Mouse (Mus musculus) E14TG2a.4 (cell line): ENCODE results near the gene Myo3b.

Experiments used
- H3K27me3 ChIP-seq: 2 replicates; pipeline ENCODE4 v1.6.1; 2014; ENCODE audit warnings: low read length, control low read depth; ENCODE audit not compliant: insufficient read depth
- H3K36me3 ChIP-seq: 2 replicates; pipeline ENCODE4 v1.6.1; 2014; ENCODE audit warnings: low read length, control low read depth; ENCODE audit not compliant: insufficient read depth
- H3K4me1 ChIP-seq: replicated peaks from 2 replicates; pipeline ENCODE4 v1.6.1; 2014; ENCODE audit warnings: low read depth, low read length, control low read depth
- H3K4me3 ChIP-seq: replicated peaks from 2 replicates; pipeline ENCODE4 v1.5.1; 2014; ENCODE audit warnings: mild to moderate bottlenecking, low read length
- H3K9me3 ChIP-seq: 2 replicates; pipeline ENCODE4 v1.6.1; 2014; ENCODE audit warnings: low read length, control low read depth
- CTCF ChIP-seq: conservative IDR thresholded peaks from 2 replicates; pipeline ENCODE4 v1.5.1; 2014; ENCODE audit warnings: low read length
- NANOG ChIP-seq: IDR thresholded peaks from 2 replicates; pipeline ENCODE4 v1.6.1; 2014; ENCODE audit warnings: borderline replicate concordance, low read length, mixed read lengths
- POU5F1 ChIP-seq: IDR thresholded peaks from 2 replicates; pipeline ENCODE4 v1.6.1; 2014; ENCODE audit warnings: low read length, borderline replicate concordance

Myo3b gene

DNA sequence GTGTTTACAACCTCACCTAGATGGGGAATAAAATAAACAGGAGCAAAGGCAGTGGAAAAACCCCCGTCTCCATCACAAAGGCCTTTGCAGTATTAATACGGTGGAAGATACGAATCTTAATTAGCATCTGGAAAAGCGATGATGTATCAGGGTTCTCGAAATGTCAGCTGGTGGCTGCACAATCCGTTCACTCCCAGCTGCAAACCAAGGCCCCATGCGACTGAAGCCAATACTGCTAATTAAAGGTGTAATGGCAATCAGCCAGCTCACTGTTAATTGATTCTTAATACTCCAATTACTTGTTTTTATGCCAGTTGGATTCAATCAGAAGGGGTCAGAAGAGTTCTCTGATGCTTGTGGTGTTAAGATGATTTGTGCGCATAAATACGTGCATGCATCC, 14.9 kb downstream of the Myo3b start:
- Histone ChIP-seq H3K4me1 (no peaks in the 10 kb centered on the region), H3K4me3 (no peak overlapping the region), H3K36me3 (no peaks in the 10 kb centered on the region), H3K9me3 (peaks cover 4% of the 10 kb centered on the region), H3K27me3 (no peaks in the 10 kb centered on the region)
- TF ChIP-seq NANOG (no peak), POU5F1 (no peak), CTCF (no peak)

DNA sequence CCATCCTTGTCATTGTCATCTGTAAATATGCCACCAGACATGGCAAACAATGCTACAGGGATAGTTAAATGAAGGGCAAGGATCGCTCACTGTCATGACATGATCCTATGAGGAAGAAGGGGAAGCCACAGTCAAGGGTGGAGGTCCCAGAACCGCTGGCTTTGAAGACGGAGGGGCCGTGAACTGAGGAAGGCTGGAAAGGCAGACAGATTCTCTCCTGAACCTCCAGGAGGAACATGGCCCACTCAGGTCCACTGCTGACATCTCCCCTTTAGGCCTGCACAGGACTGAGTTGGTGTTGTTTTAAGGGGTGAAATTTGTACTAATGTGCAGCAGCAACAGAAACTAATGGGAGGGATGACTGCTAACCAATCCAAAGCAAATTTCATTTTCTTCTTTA, 19.3 kb downstream of the Myo3b start:
- Histone ChIP-seq H3K9me3 (peaks cover 4% of the 10 kb centered on the region), H3K4me3 (no peak overlapping the region), H3K36me3 (no peaks in the 10 kb centered on the region), H3K4me1 (no peaks in the 10 kb centered on the region), H3K27me3 (0 out of 2 replicates have a peak, but pooled peaks cover 2% of the 10 kb centered on the region)
- TF ChIP-seq NANOG (no peak), POU5F1 (no peak), CTCF (no peak)

DNA sequence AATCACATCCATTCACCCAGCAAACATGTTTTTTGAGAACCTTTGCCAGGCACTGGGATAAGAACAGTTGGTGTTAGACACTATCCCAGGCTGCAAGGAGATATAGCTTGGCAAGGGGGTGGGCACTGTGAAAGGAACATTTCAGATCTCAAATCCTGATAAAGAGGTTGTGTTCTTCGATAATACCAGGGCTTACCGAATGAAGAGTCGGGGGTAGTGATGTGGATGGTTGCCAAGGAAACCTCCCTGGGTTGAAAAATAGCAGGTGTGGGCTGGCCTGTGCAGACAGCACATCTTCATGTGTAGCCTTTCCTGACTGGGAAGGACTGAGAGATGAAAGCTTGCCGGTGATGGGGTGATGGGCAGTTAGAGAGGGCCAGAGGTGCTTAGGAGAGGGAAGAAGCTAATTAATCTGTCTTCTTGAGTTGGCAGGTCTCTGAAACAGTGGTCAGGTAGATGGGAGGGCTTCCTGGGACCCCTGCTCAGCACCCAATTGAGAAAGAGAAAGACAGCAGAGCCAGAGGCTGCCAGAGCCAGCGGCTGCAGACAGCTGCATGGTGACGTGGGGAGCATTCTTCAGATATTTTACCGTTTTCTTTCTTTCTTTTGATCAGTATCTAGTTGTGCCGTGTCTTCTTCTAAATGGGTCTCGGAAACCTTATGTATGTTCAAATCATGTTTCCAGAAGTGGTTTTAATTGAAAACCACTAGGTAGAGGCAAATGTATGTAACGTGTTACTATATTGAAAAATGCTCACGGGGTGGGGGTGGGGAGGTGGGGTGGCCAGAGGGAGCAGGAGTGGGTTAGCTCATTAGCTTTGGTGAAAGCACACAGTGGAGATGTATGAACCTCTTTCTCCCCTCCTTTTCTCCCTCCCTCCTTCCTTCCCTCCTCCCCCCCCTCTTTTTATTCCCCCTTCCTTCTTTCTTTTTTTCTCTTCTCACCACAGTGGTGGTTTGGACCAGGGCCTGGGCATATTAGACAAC, 21.7 kb downstream of the Myo3b start:
- TF ChIP-seq NANOG (no peak), POU5F1 (no peak), CTCF (no peak)
- H3K9me3 ChIP-seq = peaks cover 4% of the 10 kb centered on the region
- H3K4me1 ChIP-seq = peaks cover 4% of the 10 kb centered on the region; the same call in 1 of the 2 replicates
- no peaks in the 10 kb centered on the region for H3K36me3 ChIP-seq
- no peak overlapping the region for H3K4me3 ChIP-seq
- H3K27me3 ChIP-seq = peaks cover 6% of the 10 kb centered on the region; the same call in 1 of the 2 replicates

DNA sequence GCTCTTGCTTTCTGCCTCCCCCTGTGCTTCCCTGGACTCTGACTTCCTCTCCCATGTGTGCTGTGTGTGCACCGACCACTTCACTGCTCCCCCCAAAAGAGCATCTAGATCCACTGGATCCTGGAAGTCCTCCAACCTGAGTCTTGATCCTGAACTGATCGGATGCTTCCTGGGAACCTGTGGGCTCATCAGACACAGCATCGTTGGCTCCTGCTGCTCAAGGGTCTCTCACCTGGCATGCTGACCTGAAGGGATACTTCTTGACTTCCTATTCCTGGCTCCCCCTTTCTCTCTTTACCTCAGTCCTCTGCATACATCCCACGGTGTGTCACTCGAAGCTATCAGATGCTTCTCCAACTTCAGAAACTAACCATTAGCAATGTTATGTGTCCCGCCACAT, 26.2 kb downstream of the Myo3b start:
- H3K4me1 ChIP-seq = peaks cover 4% of the 10 kb centered on the region; the same call in 1 of the 2 replicates
- no peak overlapping the region for H3K4me3 ChIP-seq
- no peak for TF ChIP-seq NANOG
- no peak for TF ChIP-seq CTCF
- TF ChIP-seq POU5F1 = no peak
- peaks cover 6% of the 10 kb centered on the region; the same call in 1 of the 2 replicates for H3K27me3 ChIP-seq
- H3K36me3 ChIP-seq = no peaks in the 10 kb centered on the region
- no peaks in the 10 kb centered on the region for H3K9me3 ChIP-seq

DNA sequence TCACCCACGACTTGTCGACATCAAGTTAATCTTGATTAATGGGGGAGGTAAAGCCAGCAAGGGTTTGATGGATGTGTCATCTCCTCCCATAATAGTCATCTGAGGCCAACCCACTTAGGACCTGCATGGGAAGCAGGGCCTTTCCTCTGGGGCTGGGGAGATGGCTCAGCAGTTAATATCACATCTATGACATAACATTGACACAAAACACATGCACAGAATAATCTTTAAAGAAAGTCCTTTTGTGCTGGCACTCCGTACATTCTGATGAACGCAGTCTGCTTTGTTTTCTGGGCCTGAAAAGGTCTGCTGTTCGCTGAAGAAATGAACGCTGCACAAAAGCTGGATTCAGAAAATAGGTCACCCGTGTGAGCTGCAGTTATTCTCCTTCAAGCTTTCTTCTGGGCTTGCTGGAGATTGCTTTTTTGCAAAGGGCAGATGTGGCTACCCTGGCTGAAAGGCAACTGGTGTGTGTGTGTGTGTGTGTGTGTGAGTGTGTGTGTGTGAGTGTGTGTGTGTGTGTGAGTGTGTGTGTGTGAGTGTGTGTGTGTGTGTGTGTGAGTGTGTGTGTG, 26.9 kb downstream of the Myo3b start:
- Histone ChIP-seq H3K4me1 (peaks cover 4% of the 10 kb centered on the region; the same call in 1 of the 2 replicates), H3K36me3 (no peaks in the 10 kb centered on the region), H3K27me3 (peaks cover 4% of the 10 kb centered on the region; the same call in 1 of the 2 replicates), H3K9me3 (no peaks in the 10 kb centered on the region), H3K4me3 (no peak overlapping the region)
- TF ChIP-seq NANOG (no peak), POU5F1 (no peak), CTCF (no peak)

DNA sequence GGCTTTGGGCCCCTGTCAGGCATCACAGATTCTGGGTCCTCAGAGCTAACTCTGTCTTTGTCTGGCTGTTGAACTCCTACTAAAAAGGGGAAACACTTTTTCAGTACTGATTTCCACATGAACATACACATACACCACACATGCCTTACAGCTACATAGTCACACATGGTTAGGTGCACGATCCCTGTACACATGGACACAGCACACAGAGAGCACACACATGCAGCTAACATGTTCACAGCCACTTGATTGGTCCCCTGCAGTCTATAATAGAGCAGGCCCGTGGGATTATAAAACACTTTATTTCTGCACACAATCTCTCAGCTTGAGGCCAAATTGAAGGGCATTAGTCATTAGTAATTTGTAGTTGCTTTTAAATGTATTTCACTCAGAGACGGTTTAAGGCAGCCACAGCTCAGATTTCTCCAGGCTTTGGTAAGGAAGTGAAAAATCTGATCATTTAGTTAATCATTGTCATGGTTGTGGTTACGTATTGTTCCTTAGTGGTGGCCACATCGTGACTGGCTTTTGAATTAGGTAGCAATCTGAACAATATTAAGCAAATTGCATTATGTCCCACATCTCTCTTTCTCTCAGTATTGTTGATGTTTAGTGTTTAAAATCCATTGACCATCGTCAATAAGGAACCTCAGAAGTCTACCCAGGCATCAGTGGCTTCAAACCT, 27.6 kb downstream of the Myo3b start:
- TF ChIP-seq NANOG (no peak), POU5F1 (no peak), CTCF (no peak)
- H3K9me3 ChIP-seq = no peaks in the 10 kb centered on the region

DNA sequence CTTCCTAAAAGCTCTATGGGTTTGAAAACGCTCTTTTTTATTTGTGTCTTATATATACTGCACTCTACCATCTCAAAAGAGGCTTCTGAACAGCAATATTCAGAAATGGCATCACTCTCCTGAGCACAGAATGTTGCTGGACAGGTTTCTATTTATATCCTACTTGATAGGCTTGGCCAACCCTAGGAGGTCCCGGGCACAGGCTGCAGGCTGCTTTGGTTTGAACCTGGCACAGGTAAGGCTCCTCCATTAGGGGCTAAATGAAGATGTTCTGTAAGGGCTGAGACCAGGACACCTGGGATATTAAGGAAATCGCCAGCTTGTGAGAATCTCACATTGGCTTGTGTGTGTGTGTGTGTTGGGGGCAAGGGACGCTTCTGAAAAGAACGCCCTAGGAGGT, 30.9 kb downstream of the Myo3b start:
- no peaks in the 10 kb centered on the region for H3K9me3 ChIP-seq
- H3K4me1 ChIP-seq = no peaks in the 10 kb centered on the region
- no peaks in the 10 kb centered on the region for H3K27me3 ChIP-seq
- no peaks in the 10 kb centered on the region for H3K36me3 ChIP-seq
- H3K4me3 ChIP-seq = no peak overlapping the region
- TF ChIP-seq CTCF (no peak), POU5F1 (no peak), NANOG (no peak)

More for the DNA sequence above, 27.6 kb downstream of the Myo3b start:
- Histone ChIP-seq H3K27me3 (peaks cover 4% of the 10 kb centered on the region; the same call in 1 of the 2 replicates), H3K36me3 (no peaks in the 10 kb centered on the region), H3K4me3 (no peak overlapping the region), H3K4me1 (peaks cover 4% of the 10 kb centered on the region; the same call in 1 of the 2 replicates)

DNA sequence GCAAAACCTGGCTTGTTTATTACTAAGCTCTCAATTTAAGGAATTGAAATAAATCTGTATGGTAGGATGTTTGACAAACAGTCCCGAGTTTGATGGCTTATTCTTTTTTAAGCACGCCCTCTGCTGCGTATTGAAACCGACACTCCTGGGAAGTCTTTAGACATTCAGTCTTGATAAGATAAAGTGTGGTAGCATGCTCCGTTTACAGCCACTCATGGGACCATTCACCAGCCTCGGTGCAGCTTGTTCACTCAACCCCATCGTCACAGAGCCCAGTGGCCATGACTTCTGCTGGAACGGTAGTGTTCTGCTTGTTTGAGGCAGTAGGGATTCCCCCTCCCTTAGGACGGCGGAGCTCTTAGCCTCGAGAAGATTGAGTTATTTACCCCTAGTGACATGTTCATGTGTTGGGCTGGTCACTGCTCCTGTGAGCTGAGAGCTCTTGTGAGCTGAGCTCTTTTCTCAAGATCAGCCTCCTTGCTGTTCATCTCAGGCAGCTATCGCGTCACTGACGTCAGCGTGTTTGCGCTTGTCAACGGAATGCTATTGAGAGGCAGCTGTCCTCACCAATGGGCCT, 44.6 kb downstream of the Myo3b start:
- H3K27me3 ChIP-seq = no peaks in the 10 kb centered on the region; the same call in 1 of the 2 replicates
- no peak for TF ChIP-seq NANOG
- H3K36me3 ChIP-seq = no peaks in the 10 kb centered on the region
- H3K4me1 ChIP-seq = no peaks in the 10 kb centered on the region
- H3K9me3 ChIP-seq = peaks cover 33% of the 10 kb centered on the region
- H3K4me3 ChIP-seq = no peak overlapping the region
